Mouse (Mus musculus): ENCODE results near the gene Fam43a.

DNA sequence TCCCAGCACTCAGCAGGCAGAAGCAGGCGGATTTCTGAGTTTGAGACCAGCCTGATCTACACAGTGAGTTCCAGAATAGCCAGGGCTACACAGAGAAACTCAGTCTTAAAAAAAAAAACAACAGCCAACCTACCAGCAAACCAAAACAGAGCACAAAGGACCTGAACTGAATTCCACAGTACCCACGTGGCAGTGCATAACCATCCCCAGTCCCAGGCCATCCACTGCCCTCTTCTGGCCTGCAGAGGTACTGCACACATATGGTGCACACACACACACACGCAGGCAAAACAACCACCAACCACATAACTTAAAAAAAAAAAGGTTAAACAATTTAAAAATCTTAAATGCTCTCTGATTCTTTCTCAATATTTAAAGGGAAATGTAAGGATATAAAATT lies 42.7 kb downstream of the Fam43a start:
- TF ChIP-seq CTCF (IDR thresholded peaks at IDR 0.05; ENCODE audit: borderline replicate concordance, insufficient read depth, low read length) (peak; percentile 41; the same call in 1 of the 2 replicates), POLR2A (IDR thresholded peaks at IDR 0.05; ENCODE audit: low read depth, low read length) (no peak)

Measured in embryonic fibroblast, embryonic 13.5 days (primary cell).